14 mouse cellular contexts compared by ENCODE assay signal in genomic region chr9:13518441-13518971, GRCm38 (mm10).
A peak's percentile ranks its signal among the peaks of the same experiment; 100 is the strongest.
DNase-seq lines count a peak whose midpoint lies in the region; ATAC-seq and TF ChIP-seq lines count a peak whose summit lies in the region.
"Had no signal": no experiment of that assay in that cellular context is flagged by ENCODE, and none has a peak within 500 bp of the region (broad histone marks: within the 10 kb centered on the region; RNA-seq: fewer than 3 reads in every experiment).

No protein-coding gene starts in this region.

- no peak overlapping the region for H3K9ac ChIP-seq in heart, embryonic 14.5 days (ENCODE audit: low read length)
- H3K9ac ChIP-seq in liver, embryonic 16.5 days (ENCODE audit: low read depth, low read length): no peak overlapping the region
- no peak overlapping the region for H3K9ac ChIP-seq in MEL (ENCODE audit: control insufficient read depth, low read depth, low read length, poor library complexity, severe bottlenecking)
- no peak overlapping the region for H3K9ac ChIP-seq in limb, embryonic 12.5 days (replicated peaks)

- no peak for TF ChIP-seq POLR2A in MEL (IDR thresholded peaks at IDR 0.05; ENCODE audit: control insufficient read depth in 1 of 2, insufficient read depth in 1 of 2, low read depth in 1 of 2, low read length in 2 of 2, poor library complexity in 1 of 2)

- peaks cover 4 to 7% of the 10 kb centered on the region in 2 experiments; a peak in 3 of 4 replicates for H3K4me1 ChIP-seq in heart, embryonic 14.5 days (ENCODE audit: control insufficient read depth in 2 of 2, insufficient read depth in 2 of 2, low read length in 2 of 2)
- H3K4me1 ChIP-seq in liver, embryonic 16.5 days (ENCODE audit: control insufficient read depth, low read depth, low read length): no peaks in the 10 kb centered on the region
- peaks cover 9 to 13% of the 10 kb centered on the region in 2 experiments for H3K4me1 ChIP-seq in MEL (ENCODE audit: control insufficient read depth in 1 of 2, insufficient read depth in 2 of 2, low read length in 2 of 2)
- peaks cover 21% of the 10 kb centered on the region for H3K4me1 ChIP-seq in limb, embryonic 12.5 days (replicated peaks)

- H3K36me3 ChIP-seq in heart, embryonic 14.5 days (ENCODE audit: control insufficient read depth, insufficient read depth, low read length): no peaks in the 10 kb centered on the region
- H3K36me3 ChIP-seq in liver, embryonic 16.5 days (ENCODE audit: control insufficient read depth, insufficient read depth): no peaks in the 10 kb centered on the region
- H3K36me3 ChIP-seq in MEL (ENCODE audit: control insufficient read depth in 1 of 2, insufficient read depth in 2 of 2, low read length in 2 of 2): peaks cover 0 to 11% of the 10 kb centered on the region in 2 experiments; a peak in 2 of 4 replicates
- H3K36me3 ChIP-seq in limb, embryonic 12.5 days: no peaks in the 10 kb centered on the region

- H3K4me3 ChIP-seq in heart, embryonic 14.5 days (ENCODE audit: control insufficient read depth in 1 of 2, insufficient read depth in 1 of 2, low read depth in 1 of 2, low read length in 2 of 2): no peak overlapping the region
- H3K4me3 ChIP-seq in liver, embryonic 16.5 days (ENCODE audit: low read depth, low read length): no peak overlapping the region
- no peak overlapping the region for H3K4me3 ChIP-seq in MEL (ENCODE audit: control insufficient read depth in 1 of 2, insufficient read depth in 1 of 2, low read depth in 2 of 2, low read length in 2 of 2)
- no peak overlapping the region for H3K4me3 ChIP-seq in limb, embryonic 12.5 days (replicated peaks)
- H3K4me3 ChIP-seq: erythroblast, embryonic 14.5 days; megakaryocyte, embryonic 14.5 days had no signal

- no peak for TF ChIP-seq RAD21 in MEL (IDR thresholded peaks at IDR 0.05; ENCODE audit: low read depth, low read length)

- 0 out of 2 replicates have a peak, but pooled peaks cover 1% of the 10 kb centered on the region for H3K9me3 ChIP-seq in heart, embryonic 14.5 days (ENCODE audit: control insufficient read depth, low read length)
- no peaks in the 10 kb centered on the region for H3K9me3 ChIP-seq in liver, embryonic 16.5 days (replicated peaks; ENCODE audit: control insufficient read depth, low read length)
- no peaks in the 10 kb centered on the region for H3K9me3 ChIP-seq in MEL (replicated peaks; ENCODE audit: insufficient read depth, low read length)
- no peaks in the 10 kb centered on the region for H3K9me3 ChIP-seq in limb, embryonic 12.5 days
- H3K9me3 ChIP-seq: megakaryocyte, embryonic 14.5 days had no signal

- no peak for ATAC-seq in heart, embryonic 14.5 days (ENCODE audit: insufficient number of reproducible peaks, insufficient read depth, low FRiP score, low read depth)
- ATAC-seq in liver, embryonic 16.5 days (ENCODE audit: low read depth): no peak
- no peak for ATAC-seq in limb, embryonic 12.5 days (ENCODE audit: insufficient number of reproducible peaks, insufficient read depth, low FRiP score, low TSS enrichment, low read depth)
- ATAC-seq: CD4-positive, CD25-positive, alpha-beta regulatory T cell, adult 4 months had no signal

- H3K27ac ChIP-seq in heart, embryonic 14.5 days (replicated peaks in 1 of 2; ENCODE audit: control insufficient read depth in 1 of 2, insufficient read depth in 1 of 2, low read depth in 2 of 2, low read length in 2 of 2): peak overlapping the region; percentile 57 to 61
- peak overlapping the region; percentile 38 for H3K27ac ChIP-seq in liver, embryonic 16.5 days (ENCODE audit: low read length)
- H3K27ac ChIP-seq in MEL (ENCODE audit: control insufficient read depth, low read depth, low read length): no peak overlapping the region
- peak overlapping the region; percentile 50; the same call in 1 of the 2 replicates for H3K27ac ChIP-seq in limb, embryonic 12.5 days

- WGBS in heart, embryonic 14.5 days: 65% methylated on average over 2 of the region's 2 CpGs
- WGBS in liver, embryonic 16.5 days (ENCODE audit: insufficient replicate concordance): 31% methylated on average over 2 of the region's 2 CpGs
- WGBS in limb, embryonic 12.5 days: 94% methylated on average over 2 of the region's 2 CpGs

- H3K4me2 ChIP-seq in heart, embryonic 14.5 days (ENCODE audit: low read length): no peak overlapping the region
- H3K4me2 ChIP-seq in liver, embryonic 16.5 days (ENCODE audit: low read depth, low read length): no peak overlapping the region
- no peak overlapping the region for H3K4me2 ChIP-seq in limb, embryonic 12.5 days

- TF ChIP-seq CTCF in MEL (IDR thresholded peaks at IDR 0.05 in 2 of 3, conservative IDR thresholded peaks at IDR 0.05 in 1 of 3; ENCODE audit: control insufficient read depth in 1 of 3, insufficient read depth in 1 of 3, low read depth in 2 of 3, low read length in 3 of 3, poor library complexity in 1 of 3, severe bottlenecking in 1 of 3): no peak

- no peak for DNase-seq in heart, postnatal 4 days
- DNase-seq in liver (no peak), MEL (ENCODE audit: low read depth, low spot score) (peak; percentile 30)
- DNase-seq in adrenal gland, adult 18-20 months (ENCODE audit: low spot score in 2 of 2): no peak
- no peak for DNase-seq in left cerebral cortex, adult 11 months (ENCODE audit: low spot score)
- DNase-seq: adrenal gland, postnatal 10 days; right cerebral cortex, adult 18-20 months; thymus, postnatal 36 days had no signal

- peak; percentile 20 to 56; a peak in 1 of 4 replicates for TF ChIP-seq EP300 in MEL (IDR thresholded peaks at IDR 0.05; ENCODE audit: low read depth in 1 of 2, low read length in 2 of 2)

- H3K79me2 ChIP-seq in MEL (ENCODE audit: control insufficient read depth, insufficient read depth, low read length, poor library complexity): no peaks in the 10 kb centered on the region

- no peaks in the 10 kb centered on the region for H3K27me3 ChIP-seq in heart, embryonic 14.5 days (ENCODE audit: control insufficient read depth, insufficient read depth, low read length)
- H3K27me3 ChIP-seq in liver, embryonic 16.5 days (ENCODE audit: control insufficient read depth, insufficient read depth, low read depth, low read length): no peaks in the 10 kb centered on the region
- no peaks in the 10 kb centered on the region; a peak in 1 of 4 replicates for H3K27me3 ChIP-seq in MEL (ENCODE audit: control insufficient read depth in 1 of 2, insufficient read depth in 2 of 2, low read length in 2 of 2)
- no peaks in the 10 kb centered on the region for H3K27me3 ChIP-seq in limb, embryonic 12.5 days

TF ChIP-seq in MEL, 35 proteins besides CTCF, POLR2A, EP300 and RAD21:
- TF ChIP-seq MAFK (IDR thresholded peaks at IDR 0.05; ENCODE audit: borderline replicate concordance, low read depth, low read length): 0 out of 2 replicates have a peak, but pooled peaks have one; percentile 14
- TF ChIP-seq RCOR1 (IDR thresholded peaks at IDR 0.05; ENCODE audit: low read depth, low read length): peak; percentile 95
- no peak; the same call in 1 of the 2 replicates for TF ChIP-seq TAL1 (IDR thresholded peaks at IDR 0.05; ENCODE audit: low read length)
- TF ChIP-seq GATA1 (IDR thresholded peaks at IDR 0.05; ENCODE audit: low read depth, low read length): peak; percentile 19; the same call in 1 of the 2 replicates
- TF ChIP-seq BHLHE40 (IDR thresholded peaks at IDR 0.05; ENCODE audit: borderline replicate concordance, low read depth, low read length): no peak
- no peak for TF ChIP-seq JUND (IDR thresholded peaks at IDR 0.05; ENCODE audit: low read depth, low read length)
- TF ChIP-seq POLR2AphosphoS5 (IDR thresholded peaks at IDR 0.05; ENCODE audit: borderline replicate concordance, low read depth, low read length): peak; percentile 90; the same call in 1 of the 2 replicates
- no peak for TF ChIP-seq ZKSCAN1 (IDR thresholded peaks at IDR 0.05; ENCODE audit: low read depth, low read length)
- no peak for TF ChIP-seq KAT2A (conservative IDR thresholded peaks at IDR 0.05; ENCODE audit: low read depth, low read length)
- no peak for TF ChIP-seq USF2 (IDR thresholded peaks at IDR 0.05; ENCODE audit: borderline replicate concordance in 1 of 2, insufficient read depth in 1 of 2, low read depth in 1 of 2, low read length in 2 of 2)
- TF ChIP-seq USF1 (IDR thresholded peaks at IDR 0.05; ENCODE audit: low read depth, low read length): no peak
- TF ChIP-seq TCF12 (IDR thresholded peaks at IDR 0.05; ENCODE audit: low read depth, low read length): 0 out of 2 replicates have a peak, but pooled peaks have one; percentile 45
- TF ChIP-seq NRF1 (IDR thresholded peaks at IDR 0.05; ENCODE audit: insufficient read depth, low read depth, low read length, poor library complexity, severe bottlenecking): no peak
- no peak for TF ChIP-seq MAZ (IDR thresholded peaks at IDR 0.05; ENCODE audit: low read depth, low read length)
- TF ChIP-seq TBP (IDR thresholded peaks at IDR 0.05; ENCODE audit: low read depth, low read length): no peak
- no peak for TF ChIP-seq ETS1 (IDR thresholded peaks at IDR 0.05; ENCODE audit: low read depth, low read length)
